Mouse (Mus musculus) cerebellum, adult 11 months (tissue): ENCODE measurements at regions not wholly inside any gene's neighbourhood (a gene's known extent, or its start where the extent isn't known, plus 50 kb on each side); places are given as distances from the start of the nearest gene placed in this dataset.

Experiments used
- DNase-seq: peaks from one replicate; pipeline ENCODE4 v3.0.0; 2022

GRCm38 (mm10) chr11:48097455-48097854 lies 108.7 kb upstream of the Sgcd start:
- no peak for DNase-seq

DNA sequence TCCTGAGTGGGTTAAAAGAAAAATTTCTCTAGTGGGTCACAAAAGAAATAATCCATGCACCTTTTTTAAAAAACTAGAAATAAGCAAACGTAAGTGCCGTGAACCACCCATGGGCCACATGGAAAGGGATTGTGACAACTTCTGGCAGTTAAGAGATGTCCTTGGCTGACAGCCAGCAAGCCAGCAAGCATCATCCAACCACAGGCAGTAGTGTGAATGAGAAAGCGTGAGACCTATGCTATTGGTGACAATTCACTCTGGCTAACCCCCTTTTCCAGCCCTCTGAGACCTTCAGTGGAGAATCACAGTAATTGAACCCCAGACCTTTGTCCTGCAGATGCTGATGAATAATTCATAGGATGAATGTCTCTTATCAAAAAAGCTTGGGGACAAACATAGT lies 78.3 kb upstream of the Sgcd start:
- peak; percentile 0 for DNase-seq

DNA sequence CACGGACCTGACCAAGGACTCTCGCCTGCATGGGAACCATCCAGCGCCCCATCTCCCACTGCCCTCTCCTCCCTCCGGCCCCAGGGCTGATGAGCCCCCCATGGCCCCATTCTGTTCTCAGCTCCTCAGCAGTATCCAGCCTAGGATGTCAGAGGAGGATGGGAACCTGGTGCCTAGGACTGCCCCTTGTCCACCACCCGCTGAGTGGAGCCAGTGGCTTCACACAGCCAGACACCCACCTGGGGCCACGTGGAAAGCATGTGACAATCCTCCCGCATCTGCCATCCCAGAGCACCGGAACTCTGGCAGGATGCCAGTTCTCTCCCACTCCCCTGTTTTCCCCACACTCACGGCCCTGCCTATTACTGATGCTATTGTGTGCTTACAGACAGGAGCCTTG lies 75.0 kb upstream of the Sgcd start:
- no peak for DNase-seq

GRCm38 (mm10) chr11:48061501-48061900 lies 72.7 kb upstream of the Sgcd start:
- no peak for DNase-seq

DNA sequence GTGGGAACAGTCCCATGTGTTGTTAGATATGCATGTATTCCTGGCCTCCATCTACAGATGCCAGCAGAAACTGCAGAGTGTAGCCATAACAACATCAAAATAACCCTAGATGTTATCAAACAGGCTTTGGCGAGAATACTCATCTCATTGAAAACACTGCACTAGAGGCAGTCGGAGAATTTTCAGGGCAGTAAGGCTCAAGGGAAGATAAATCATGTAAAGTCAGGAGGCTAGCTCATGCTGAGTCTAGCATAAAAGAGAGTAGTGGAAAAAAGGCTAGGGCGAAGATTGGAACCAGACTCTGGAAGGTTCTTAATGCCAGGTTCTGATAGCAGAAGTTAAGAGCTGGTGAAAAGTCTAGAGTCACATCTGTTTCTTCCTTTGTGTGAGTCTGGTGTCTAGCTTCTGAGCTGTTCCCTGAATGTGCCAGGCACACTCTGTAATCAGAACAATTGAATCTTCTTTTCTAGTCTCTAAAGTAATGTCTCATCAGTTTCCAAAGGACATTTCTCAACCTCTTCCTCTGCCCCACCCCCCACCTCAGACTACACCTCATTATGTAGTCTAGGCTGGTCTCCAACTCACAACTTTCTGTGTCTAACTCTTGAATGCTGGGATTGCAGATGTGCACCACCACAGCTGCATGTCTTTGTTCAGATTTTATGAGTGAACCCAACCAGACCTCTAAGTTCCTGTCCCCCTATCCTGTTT lies 62.5 kb upstream of the Sgcd start:
- no peak for DNase-seq

DNA sequence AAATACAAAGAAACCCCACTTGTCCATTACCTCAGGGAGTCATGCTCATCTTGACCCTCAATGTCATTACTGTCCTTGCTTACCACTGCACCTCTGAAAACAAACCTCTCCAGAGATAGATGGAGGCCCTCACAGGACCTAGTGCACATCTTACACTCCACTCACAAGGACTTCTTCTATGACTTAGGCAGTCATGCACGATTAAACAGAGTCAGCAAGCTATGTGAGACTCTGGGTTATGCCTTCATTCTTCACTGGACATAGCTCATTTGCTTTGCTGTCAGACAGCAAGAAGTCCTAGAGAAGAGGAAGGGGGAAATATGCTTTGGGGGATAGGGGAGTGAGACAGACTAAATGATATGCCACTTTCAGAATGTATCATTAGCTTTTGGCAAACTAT lies 59.5 kb upstream of the Sgcd start:
- no peak for DNase-seq
